Mouse (Mus musculus) myocyte (in vitro differentiated cells): ENCODE measurements around the gene Cald1. TPM values are rescaled to one million over a fixed set of nuclear protein-coding genes. Genes with fewer than 3 reads are reported as not detected.

Source experiments
- H3K27me3 ChIP-seq: one replicate; pipeline ENCODE4 v1.6.1; 2011; ENCODE audit not compliant: control insufficient read depth, insufficient read depth, insufficient read length
- H3K36me3 ChIP-seq: one replicate; pipeline ENCODE4 v1.6.1; 2011; ENCODE audit not compliant: control insufficient read depth, insufficient read depth
- H3K4me2 ChIP-seq: one replicate; pipeline ENCODE4 v1.6.1; 2011; ENCODE audit warnings: low read depth, control low read depth
- H3K4me3 ChIP-seq: one replicate; pipeline ENCODE4 v1.5.1; 2011; ENCODE audit warnings: mild to moderate bottlenecking, control low read depth, moderate library complexity
- H3K79me2 ChIP-seq: one replicate; pipeline ENCODE4 v1.6.1; 2011; ENCODE audit not compliant: control insufficient read depth, insufficient read depth
- H3ac ChIP-seq: one replicate; pipeline ENCODE4 v1.6.1; 2011; ENCODE audit not compliant: control insufficient read depth, insufficient read length
- CEBPB ChIP-seq: IDR thresholded peaks from 2 replicates; pipeline ENCODE4 v1.6.1; 2011; ENCODE audit warnings: mild to moderate bottlenecking, moderate library complexity; ENCODE audit not compliant: poor library complexity, insufficient read depth, severe bottlenecking
- E2F4 ChIP-seq: IDR thresholded peaks from one replicate; pipeline ENCODE4 v1.6.1; 2011; ENCODE audit warnings: mild to moderate bottlenecking, control low read depth, moderate library complexity; ENCODE audit not compliant: insufficient read depth
- MAX ChIP-seq: IDR thresholded peaks from one replicate; pipeline ENCODE4 v1.6.1; 2011; ENCODE audit warnings: low read depth, mild to moderate bottlenecking, control low read depth
- MYOD1 ChIP-seq, 3 experiments: IDR thresholded peaks; one replicate each; pipeline ENCODE4 v1.6.1; 2011; ENCODE audit warnings: control low read depth in 2 of 3, low read depth in 2 of 3, mild to moderate bottlenecking in 2 of 3, moderate library complexity in 1 of 3; ENCODE audit not compliant: insufficient read length in 2 of 3, control insufficient read depth in 1 of 3
- MYOG ChIP-seq, 3 experiments: IDR thresholded peaks; one replicate each; pipeline ENCODE4 v1.6.1; 2011; ENCODE audit warnings: control low read depth in 2 of 3, low read depth in 2 of 3, mild to moderate bottlenecking in 2 of 3; ENCODE audit not compliant: insufficient read length in 2 of 3, control insufficient read depth in 1 of 3, insufficient read depth in 1 of 3
- POLR2A ChIP-seq: IDR thresholded peaks from one replicate; pipeline ENCODE4 v1.6.1; 2011; ENCODE audit warnings: low read depth, mild to moderate bottlenecking, control low read depth, moderate library complexity; ENCODE audit not compliant: insufficient read length
- POLR2AphosphoS2 ChIP-seq: IDR thresholded peaks from one replicate; pipeline ENCODE4 v1.6.1; 2011; ENCODE audit warnings: low read depth, control low read depth; ENCODE audit not compliant: insufficient read length
- REST ChIP-seq: IDR thresholded peaks from one replicate; pipeline ENCODE4 v1.6.1; 2011; ENCODE audit warnings: mild to moderate bottlenecking, control low read depth, moderate library complexity; ENCODE audit not compliant: insufficient read depth, insufficient read length
- SRF ChIP-seq: IDR thresholded peaks from one replicate; pipeline ENCODE4 v1.6.1; 2011; ENCODE audit warnings: low read depth; ENCODE audit not compliant: control insufficient read depth, insufficient read length
- TCF12 ChIP-seq: IDR thresholded peaks from one replicate; pipeline ENCODE4 v1.6.1; 2011; ENCODE audit warnings: mild to moderate bottlenecking, control low read depth; ENCODE audit not compliant: poor library complexity, insufficient read depth, severe bottlenecking
- TCF3 ChIP-seq: IDR thresholded peaks from one replicate; pipeline ENCODE4 v1.6.1; 2011; ENCODE audit warnings: low read depth, control low read depth; ENCODE audit not compliant: insufficient read length
- USF1 ChIP-seq: IDR thresholded peaks from one replicate; pipeline ENCODE4 v1.6.1; 2011; ENCODE audit warnings: low read depth, mild to moderate bottlenecking, control low read depth, moderate library complexity
- polyA plus RNA-seq: library from polyadenylated mRNA; unstranded; fragments of >200 nt; fragmentation: generic; extraction: Trizol; gene quantifications from one replicate; pipeline ENCODE4 v1.2.1, GENCODE M21; 2012; ENCODE audit warnings: missing spikeins

Cald1 gene
- polyA plus RNA-seq, 1 experiment: 88.1 TPM

DNA sequence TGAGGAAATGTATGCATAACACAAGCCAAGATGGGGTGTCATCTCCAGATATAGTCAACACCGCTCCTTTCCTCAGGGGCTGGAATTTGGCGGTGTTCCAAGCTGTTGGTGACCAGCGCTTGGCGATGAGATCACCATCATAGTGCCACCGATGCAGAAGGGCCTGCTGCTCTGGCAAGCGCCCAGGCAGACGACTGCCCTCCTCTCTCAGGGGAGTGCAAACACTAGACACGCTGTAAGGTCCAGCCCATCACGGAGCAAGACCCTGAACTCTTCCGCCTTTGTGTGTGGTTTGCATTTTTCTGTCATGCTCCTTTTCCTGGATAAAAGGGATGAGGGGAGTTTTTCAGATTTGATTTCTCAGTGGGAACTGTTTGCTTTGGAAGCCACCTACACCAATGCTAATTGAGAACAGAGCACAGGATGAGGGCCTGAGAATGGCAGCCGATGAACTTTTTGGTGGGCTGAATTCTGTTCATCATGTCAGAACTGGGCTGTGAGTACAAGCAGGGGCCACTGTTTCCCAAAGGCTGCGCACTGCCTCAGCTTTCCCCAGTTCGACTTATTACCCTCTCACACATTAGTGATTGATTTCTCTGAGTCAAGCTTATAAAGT, 110.5 kb downstream of the Cald1 start:
- Histone ChIP-seq H3K27me3 (no peaks in the 10 kb centered on the region), H3K36me3 (peaks cover 19% of the 10 kb centered on the region), H3K4me3 (peak overlapping the region; percentile 93), H3ac (no peak overlapping the region), H3K4me2 (peak overlapping the region; percentile 79), H3K79me2 (peaks cover 62% of the 10 kb centered on the region)
- TF ChIP-seq MAX (no peak), E2F4 (no peak), TCF12 (no peak), POLR2A (no peak)

DNA sequence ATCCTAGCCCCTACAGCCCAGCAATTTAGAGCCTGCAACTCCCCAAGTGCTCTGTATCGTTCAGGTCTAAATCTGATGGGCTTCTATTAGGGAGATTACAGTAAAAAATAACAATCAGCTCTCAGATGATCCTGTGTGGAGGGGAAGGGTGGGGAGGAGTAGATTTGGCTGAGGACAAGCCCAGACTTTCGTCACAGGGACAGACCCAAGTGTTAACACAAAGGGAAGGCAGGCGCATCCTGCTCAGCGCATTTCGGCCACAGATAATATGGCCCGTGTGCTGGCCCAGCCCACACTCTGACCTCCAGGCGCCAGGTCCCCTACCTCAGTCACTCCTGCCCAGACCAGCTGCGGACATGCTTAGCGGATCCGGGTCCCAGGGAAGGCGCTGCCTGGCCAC, 111.0 kb downstream of the Cald1 start:
- H3K4me3 ChIP-seq: peak overlapping the region; percentile 93
- no peaks in the 10 kb centered on the region for H3K27me3 ChIP-seq
- no peak for TF ChIP-seq MYOD1 (IDR thresholded peaks at IDR 0.05; ENCODE audit: control insufficient read depth in 1 of 3, insufficient read length in 2 of 3, low read depth in 2 of 3)
- TF ChIP-seq POLR2A: peak; percentile 96
- TF ChIP-seq MAX: no peak
- peak; percentile 99 for TF ChIP-seq POLR2AphosphoS2
- TF ChIP-seq MYOG (IDR thresholded peaks at IDR 0.05; ENCODE audit: control insufficient read depth in 1 of 3, insufficient read depth in 1 of 3, insufficient read length in 2 of 3, low read depth in 2 of 3): peak in 1 of 3 experiments; percentile 48
- no peak for TF ChIP-seq TCF3
- no peak for TF ChIP-seq SRF
- TF ChIP-seq E2F4: no peak
- TF ChIP-seq USF1: no peak
- 0 out of 2 replicates have a peak, but pooled peaks have one; percentile 25 for TF ChIP-seq CEBPB
- TF ChIP-seq TCF12: no peak
- TF ChIP-seq REST: no peak
- peak overlapping the region; percentile 3 for H3ac ChIP-seq
- peaks cover 67% of the 10 kb centered on the region for H3K79me2 ChIP-seq
- peak overlapping the region; percentile 79 for H3K4me2 ChIP-seq
- H3K36me3 ChIP-seq: peaks cover 15% of the 10 kb centered on the region

DNA sequence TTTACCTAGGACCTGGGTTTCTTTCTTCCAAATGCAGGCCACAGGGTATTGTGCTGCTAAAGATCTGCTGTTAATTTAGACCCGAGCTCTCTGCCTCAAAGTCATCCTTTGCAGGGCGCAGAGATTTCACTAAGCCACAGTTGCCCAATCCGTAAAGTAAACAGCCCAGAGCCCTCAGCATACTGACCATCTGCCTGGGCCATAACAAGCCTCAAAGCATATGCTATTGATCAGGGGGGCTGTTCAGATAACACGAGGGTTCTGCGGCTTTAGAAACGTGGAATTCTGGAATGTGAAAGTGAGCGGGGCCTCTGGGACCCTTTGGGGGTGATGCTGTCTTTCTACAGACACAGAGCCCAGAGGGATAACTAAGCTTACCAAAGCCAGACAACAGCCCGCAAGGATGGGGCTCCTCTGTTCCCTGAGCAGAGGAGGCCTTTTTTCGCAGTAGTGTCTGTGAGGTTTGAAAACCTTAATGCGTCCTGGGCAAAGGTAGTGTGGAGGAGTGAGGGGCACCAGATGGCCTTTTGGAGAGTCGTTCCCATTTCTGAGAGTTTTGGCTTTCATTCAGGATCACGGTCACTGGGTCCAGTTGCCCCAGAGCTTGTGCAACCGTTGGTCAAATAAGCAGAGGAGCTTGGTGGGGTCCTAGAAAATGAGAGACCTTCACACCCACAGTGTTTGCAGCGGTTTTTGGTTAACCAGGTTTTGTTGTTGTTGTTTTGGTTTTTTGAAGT, 111.8 kb downstream of the Cald1 start:
- peak overlapping the region; percentile 93 for H3K4me3 ChIP-seq
- H3K27me3 ChIP-seq: no peaks in the 10 kb centered on the region
- peak overlapping the region; percentile 3 for H3ac ChIP-seq
- H3K79me2 ChIP-seq: peaks cover 71% of the 10 kb centered on the region
- peak overlapping the region; percentile 79 for H3K4me2 ChIP-seq
- 0 out of 2 replicates have a peak, but pooled peaks have one; percentile 34 for TF ChIP-seq CEBPB
- no peak for TF ChIP-seq TCF12
- H3K36me3 ChIP-seq: peaks cover 12% of the 10 kb centered on the region

DNA sequence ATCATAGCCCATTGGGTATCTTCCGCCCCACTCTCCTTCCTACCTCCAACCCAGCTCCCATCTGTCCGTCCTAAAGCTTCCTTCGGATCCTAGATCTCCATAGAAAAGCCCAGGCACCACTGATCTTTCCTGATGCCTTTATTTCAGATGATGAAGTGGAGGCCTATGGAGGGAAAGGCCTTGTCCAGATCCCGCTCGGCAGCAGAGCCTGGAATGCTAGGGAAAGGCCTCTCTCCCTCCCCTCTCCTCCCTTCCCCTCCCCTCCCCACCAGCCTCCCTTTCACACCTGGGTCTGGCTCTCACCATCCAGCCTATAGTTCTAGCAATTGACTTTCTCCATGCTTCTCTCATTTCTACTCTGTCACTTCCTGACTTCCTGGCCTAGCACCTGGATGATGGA, 112.5 kb downstream of the Cald1 start:
- no peak for TF ChIP-seq USF1
- TF ChIP-seq SRF: no peak
- TF ChIP-seq TCF12: no peak
- TF ChIP-seq MYOG (IDR thresholded peaks at IDR 0.05; ENCODE audit: control insufficient read depth in 1 of 3, insufficient read depth in 1 of 3, insufficient read length in 2 of 3, low read depth in 2 of 3): no peak
- no peak for TF ChIP-seq MAX
- TF ChIP-seq TCF3: no peak
- no peak for TF ChIP-seq CEBPB
- TF ChIP-seq POLR2A: no peak
- no peak for TF ChIP-seq REST
- no peak for TF ChIP-seq POLR2AphosphoS2
- no peak for TF ChIP-seq MYOD1 (IDR thresholded peaks at IDR 0.05; ENCODE audit: control insufficient read depth in 1 of 3, insufficient read length in 2 of 3, low read depth in 2 of 3)
- TF ChIP-seq E2F4: no peak
- peaks cover 10% of the 10 kb centered on the region for H3K36me3 ChIP-seq
- H3ac ChIP-seq: peak overlapping the region; percentile 3
- H3K4me2 ChIP-seq: peak overlapping the region; percentile 79
- peak overlapping the region; percentile 93 for H3K4me3 ChIP-seq
- no peaks in the 10 kb centered on the region for H3K27me3 ChIP-seq
- H3K79me2 ChIP-seq: peaks cover 74% of the 10 kb centered on the region

DNA sequence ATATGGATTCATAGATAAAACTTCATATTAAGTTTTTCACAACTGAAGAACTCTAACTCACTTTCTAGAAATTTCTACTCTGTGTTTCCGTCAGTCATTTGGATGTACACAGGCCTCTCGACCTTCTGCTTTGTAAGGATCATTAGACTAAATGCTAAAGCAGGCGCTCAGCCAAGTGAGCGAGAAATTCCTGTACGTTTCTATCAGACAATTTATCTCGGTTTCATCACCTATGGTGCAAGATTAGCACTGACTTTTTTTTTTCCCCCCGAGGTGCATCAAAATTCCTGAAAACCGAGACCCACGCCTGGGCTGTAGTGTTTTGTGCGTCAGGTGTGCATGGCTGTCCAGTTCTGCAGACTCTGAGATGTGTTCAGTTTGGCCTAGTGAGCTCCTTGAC, 113.3 kb downstream of the Cald1 start:
- peaks cover 12% of the 10 kb centered on the region for H3K36me3 ChIP-seq
- H3K79me2 ChIP-seq: peaks cover 82% of the 10 kb centered on the region
- H3K27me3 ChIP-seq: no peaks in the 10 kb centered on the region
- H3ac ChIP-seq: no peak overlapping the region
- TF ChIP-seq POLR2AphosphoS2: no peak
- TF ChIP-seq E2F4: no peak
- TF ChIP-seq MYOG (IDR thresholded peaks at IDR 0.05; ENCODE audit: control insufficient read depth in 1 of 3, insufficient read depth in 1 of 3, insufficient read length in 2 of 3, low read depth in 2 of 3): no peak
- TF ChIP-seq REST: no peak
- TF ChIP-seq CEBPB: no peak
- TF ChIP-seq MAX: no peak
- TF ChIP-seq POLR2A: no peak
- no peak for TF ChIP-seq TCF12
- TF ChIP-seq USF1: no peak
- no peak for TF ChIP-seq MYOD1 (IDR thresholded peaks at IDR 0.05; ENCODE audit: control insufficient read depth in 1 of 3, insufficient read length in 2 of 3, low read depth in 2 of 3)
- peak overlapping the region; percentile 79 for H3K4me2 ChIP-seq
- H3K4me3 ChIP-seq: peak overlapping the region; percentile 93
